Mouse (Mus musculus): ENCODE measurements at regions not wholly inside any gene's neighbourhood (a gene's known extent, or its start where the extent isn't known, plus 50 kb on each side); places are given as distances from the start of the nearest gene placed in this dataset.

GRCm38 (mm10) chr2:166400304-166400703 is 244.8 kb upstream of the Sulf2 start:
- no peak for DNase-seq

- peak; percentile 49 for DNase-seq
Observed at GRCm38 (mm10) chr2:166399140-166399830, 243.8 kb upstream of the Sulf2 start.

- DNase-seq: no peak
Observed at GRCm38 (mm10) chr2:166398774-166399139, 243.3 kb upstream of the Sulf2 start.

GRCm38 (mm10) chr2:166398156-166398555 is 242.7 kb upstream of the Sulf2 start:
- DNase-seq: no peak

- DNase-seq: no peak
Observed at GRCm38 (mm10) chr2:166394666-166395065, 239.2 kb upstream of the Sulf2 start.

GRCm38 (mm10) chr2:166391176-166391575 is 235.7 kb upstream of the Sulf2 start:
- DNase-seq: peak; percentile 42

- no peak for DNase-seq
Observed at GRCm38 (mm10) chr2:166388050-166388449, 232.6 kb upstream of the Sulf2 start.

- no peak for DNase-seq
Observed at GRCm38 (mm10) chr2:166386817-166387216, 231.4 kb upstream of the Sulf2 start.

- no peak for DNase-seq
Observed at GRCm38 (mm10) chr2:166384583-166384982, 229.1 kb upstream of the Sulf2 start.

GRCm38 (mm10) chr2:166383356-166383755 is 227.9 kb upstream of the Sulf2 start:
- no peak for DNase-seq

GRCm38 (mm10) chr2:166382180-166382579 is 226.7 kb upstream of the Sulf2 start:
- no peak for DNase-seq

- DNase-seq: peak; percentile 89
Observed at GRCm38 (mm10) chr2:166380854-166381253, 225.4 kb upstream of the Sulf2 start.

GRCm38 (mm10) chr2:166378325-166378724 is 222.9 kb upstream of the Sulf2 start:
- no peak for DNase-seq

GRCm38 (mm10) chr2:166377329-166377728 is 221.9 kb upstream of the Sulf2 start:
- DNase-seq: peak; percentile 52

- DNase-seq: no peak
Observed at GRCm38 (mm10) chr2:166375639-166376038, 220.2 kb upstream of the Sulf2 start.

- DNase-seq: no peak
Observed at GRCm38 (mm10) chr2:166370776-166371175, 215.3 kb upstream of the Sulf2 start.

GRCm38 (mm10) chr2:166361645-166362044 is 206.2 kb upstream of the Sulf2 start:
- no peak for DNase-seq

- DNase-seq: no peak
Observed at GRCm38 (mm10) chr2:166360786-166361185, 205.3 kb upstream of the Sulf2 start.

- peak; percentile 55 for DNase-seq
Observed at GRCm38 (mm10) chr2:166359995-166360394, 204.5 kb upstream of the Sulf2 start.

- no peak for DNase-seq
Observed at GRCm38 (mm10) chr2:166357824-166358223, 202.4 kb upstream of the Sulf2 start.

- DNase-seq: peak; percentile 59
Observed at GRCm38 (mm10) chr2:166355944-166356343, 200.5 kb upstream of the Sulf2 start.

GRCm38 (mm10) chr2:166355446-166355845 is 200.0 kb upstream of the Sulf2 start:
- DNase-seq: no peak

- DNase-seq: no peak
Observed at GRCm38 (mm10) chr2:166354391-166354790, 198.9 kb upstream of the Sulf2 start.

GRCm38 (mm10) chr2:166353447-166354111 is 198.1 kb upstream of the Sulf2 start:
- peak; percentile 62 for DNase-seq

GRCm38 (mm10) chr2:166351984-166352383 is 196.5 kb upstream of the Sulf2 start:
- DNase-seq: no peak
